Mouse (Mus musculus) cerebellum, adult 9-11 months (tissue): ENCODE measurements around the gene Rara.
"Not testable (repeated sequence)": the region's sequence is repeated elsewhere in the genome, so short reads cannot be mapped to it uniquely, and the experiment has no call there.

Experiments
- DNase-seq: peaks from one replicate; pipeline ENCODE4 v3.0.0; 2022

Gene Rara

DNA sequence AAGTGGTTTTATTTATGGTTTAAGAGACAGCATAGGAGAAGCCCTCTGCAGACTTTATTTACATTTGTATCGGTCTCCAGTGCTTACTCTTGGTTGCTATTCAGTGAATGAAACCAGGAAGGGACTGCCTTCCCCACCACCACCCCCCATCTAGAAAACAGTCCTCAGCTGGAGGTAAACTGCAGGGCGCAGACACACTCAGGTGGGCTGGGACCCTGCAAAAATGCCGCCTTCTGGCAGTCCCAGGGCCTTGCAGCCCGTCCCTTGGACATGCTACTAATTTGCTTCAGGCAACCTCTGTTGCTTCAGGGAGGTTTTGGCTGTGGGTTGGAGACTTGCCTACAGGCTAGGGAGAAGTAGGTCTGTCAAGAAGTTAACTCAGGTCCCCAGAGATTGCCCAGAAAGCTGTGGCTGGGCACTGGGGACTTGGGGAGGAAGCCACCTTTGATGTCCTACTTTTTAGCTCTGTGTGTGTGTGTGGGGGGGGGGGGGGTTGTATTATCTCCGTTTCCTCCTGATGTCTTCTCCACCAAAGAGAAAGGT lies 2.9 kb upstream of the Rara start:
- DNase-seq: no peak

- no peak for DNase-seq
Measured at GRCm38 (mm10) chr11:98925265-98925721, 2.3 kb upstream of the Rara start.

- peak; percentile 56 for DNase-seq
Measured at GRCm38 (mm10) chr11:98925868-98926311, 1.7 kb upstream of the Rara start.

DNA sequence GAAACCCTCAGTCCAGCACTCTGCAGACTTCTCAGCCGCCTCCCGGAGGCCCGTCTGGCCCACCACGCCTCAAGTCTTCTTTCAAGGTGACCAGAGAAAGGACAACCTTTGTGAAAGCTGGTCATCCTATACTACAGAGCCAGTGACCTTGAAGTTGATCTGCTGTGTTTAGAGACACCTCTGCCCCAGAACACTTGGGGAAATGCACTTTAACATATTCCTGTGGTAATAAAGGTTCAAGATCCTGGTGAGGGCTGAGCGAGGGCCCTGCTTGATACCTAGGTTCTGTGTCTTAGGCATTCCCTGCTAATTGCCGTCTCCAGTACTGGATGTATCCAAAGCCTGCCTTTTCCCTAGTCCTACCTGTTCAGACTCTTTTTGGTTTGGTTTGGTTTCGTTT lies 1.1 kb upstream of the Rara start:
- peak; percentile 23 for DNase-seq

- DNase-seq: peak; percentile 80
Measured at GRCm38 (mm10) chr11:98928186-98928893, 722 bp downstream of the Rara start.

DNA sequence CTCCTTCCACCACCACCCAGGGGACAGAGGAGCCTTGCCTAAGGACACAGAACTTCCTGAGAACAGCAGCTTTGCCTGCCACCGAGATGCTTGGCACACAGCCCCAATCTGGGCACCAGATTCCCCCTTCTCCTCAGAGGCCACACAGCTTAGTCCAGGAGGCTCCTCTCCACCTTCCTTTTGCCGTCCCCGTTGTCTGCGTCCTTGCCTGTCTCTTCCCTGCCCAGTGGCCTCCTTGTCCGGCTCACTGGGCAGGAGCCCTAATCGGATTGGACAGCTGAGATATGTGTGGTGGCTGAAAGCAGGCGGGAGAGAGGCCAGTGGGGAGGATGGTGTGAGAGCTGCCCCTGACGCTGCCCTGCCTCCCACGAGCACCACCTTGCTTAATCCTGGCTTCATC lies 1.9 kb downstream of the Rara start:
- DNase-seq: peak; percentile 87

DNA sequence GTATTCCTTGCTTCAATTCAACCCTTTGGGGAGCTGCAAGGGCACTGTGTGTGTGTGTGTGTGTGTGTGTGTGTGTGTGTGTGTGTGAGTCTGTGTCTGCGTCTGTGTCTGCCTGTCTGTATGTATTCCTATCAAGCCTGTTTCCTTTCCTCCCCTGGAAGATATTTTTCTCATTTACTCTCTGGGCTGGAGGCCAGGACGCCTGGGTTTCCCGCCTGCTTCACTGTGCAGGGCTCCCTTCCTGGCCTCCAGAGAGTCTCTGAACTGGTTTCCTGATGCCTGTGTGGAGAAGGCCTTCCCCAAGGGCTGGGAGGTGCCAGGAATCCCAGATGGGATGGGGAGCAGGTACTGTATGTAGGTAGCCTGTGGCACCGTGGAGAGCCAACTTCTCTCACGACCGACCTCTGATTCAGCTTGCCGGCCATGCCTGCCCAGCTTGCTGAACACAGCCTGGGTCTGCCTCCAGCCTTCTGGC lies 2.5 kb downstream of the Rara start:
- peak; percentile 92 for DNase-seq

DNA sequence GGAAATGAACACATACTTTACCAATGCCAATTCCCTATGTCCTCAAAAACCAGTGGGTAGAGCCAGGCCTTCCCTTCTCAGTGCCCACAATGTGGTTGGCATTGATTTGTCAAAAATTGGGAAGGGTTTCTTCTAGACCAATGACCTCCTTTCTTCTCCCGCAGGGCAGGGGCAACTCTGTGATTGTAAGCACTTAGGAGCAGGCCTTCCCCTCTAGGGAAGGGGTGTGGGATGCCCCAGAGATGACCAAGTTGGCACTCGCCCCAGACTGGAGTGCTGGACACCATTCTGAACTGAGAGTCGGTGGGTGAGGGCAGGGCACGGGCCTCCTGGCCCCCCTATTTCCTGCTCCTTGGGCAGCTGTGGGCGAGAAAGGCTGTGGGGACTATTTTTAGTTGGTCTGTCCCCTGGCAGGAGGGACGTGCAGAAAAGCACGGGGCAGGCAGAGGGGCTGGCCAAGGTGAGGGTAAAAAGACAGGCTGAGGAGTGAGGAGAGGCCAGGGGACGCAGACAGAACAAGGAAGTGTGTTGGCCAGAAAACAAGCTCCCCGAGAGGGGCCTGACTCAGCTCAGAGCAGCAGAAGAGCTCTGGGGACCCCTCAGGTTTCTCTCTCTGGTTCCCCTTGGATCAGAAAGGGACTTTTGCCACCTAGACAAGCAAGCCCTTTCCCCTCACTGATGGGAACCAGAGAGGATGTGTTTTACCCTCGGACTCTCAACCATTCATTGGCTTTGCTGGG lies 3.3 kb downstream of the Rara start:
- peak; percentile 74 for DNase-seq

DNA sequence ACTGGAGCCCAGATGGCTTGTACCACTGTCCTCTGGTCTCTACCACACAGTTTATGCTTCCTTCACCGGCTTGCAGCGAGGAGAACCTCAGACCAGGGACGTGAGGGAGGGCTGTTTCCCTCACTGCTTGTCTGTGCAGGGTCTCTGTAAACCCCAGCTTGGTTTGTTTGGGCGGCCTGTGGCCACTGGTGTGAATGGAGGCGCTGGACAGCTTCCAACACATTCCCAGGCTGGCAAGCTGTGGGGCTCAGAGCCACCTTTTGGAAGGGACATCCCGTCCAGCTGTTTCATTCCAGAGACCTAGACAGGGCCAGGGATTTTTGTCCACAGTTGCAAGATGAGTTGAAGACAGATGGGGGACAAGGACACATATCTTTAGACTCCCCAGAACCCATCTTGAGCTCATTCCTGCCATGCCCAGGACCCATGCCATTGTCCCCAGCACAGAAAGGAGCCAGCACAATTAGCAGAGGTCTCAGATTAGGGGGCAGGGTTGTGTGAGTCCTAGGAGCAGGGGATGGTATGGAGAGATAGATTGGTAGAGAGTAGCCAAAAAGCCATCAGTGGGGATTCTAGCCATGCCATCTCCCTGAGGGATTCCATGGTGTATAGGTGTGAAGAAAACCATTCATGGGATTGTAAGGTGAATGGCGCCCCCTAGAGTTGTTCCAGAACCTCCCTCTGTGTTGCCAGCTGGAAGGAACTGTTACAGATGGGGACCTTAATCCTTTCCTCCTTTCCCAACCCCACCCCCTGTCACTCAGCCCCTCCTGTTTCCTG lies 4.1 kb downstream of the Rara start:
- peak; percentile 69 for DNase-seq

- peak; percentile 60 for DNase-seq
Measured at GRCm38 (mm10) chr11:98932293-98933091, 4.9 kb downstream of the Rara start.

- DNase-seq: peak; percentile 91
Measured at GRCm38 (mm10) chr11:98933151-98933550, 5.5 kb downstream of the Rara start.

- DNase-seq: not testable (repeated sequence)
Measured at GRCm38 (mm10) chr11:98933847-98934246, 6.2 kb downstream of the Rara start.

DNA sequence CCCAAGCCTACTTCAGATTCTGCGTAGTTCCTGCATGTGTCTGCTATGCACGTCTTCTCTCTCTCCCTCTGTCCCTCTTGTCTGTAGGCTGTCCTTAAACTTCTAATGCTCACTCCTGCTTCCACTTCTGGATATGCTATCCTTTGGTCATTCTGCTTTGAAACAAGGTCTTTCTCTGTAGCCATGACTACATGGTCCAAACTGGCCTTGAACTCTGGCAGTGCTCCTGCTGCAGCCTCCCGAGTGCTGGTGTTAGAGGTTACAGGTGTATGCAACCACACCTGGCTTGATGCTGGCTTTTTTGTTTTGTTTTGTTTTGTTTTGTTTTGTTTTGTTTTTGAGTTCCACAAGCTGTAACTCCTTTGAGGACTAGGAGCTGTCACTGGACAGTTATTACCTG lies 6.7 kb downstream of the Rara start:
- no peak for DNase-seq

DNA sequence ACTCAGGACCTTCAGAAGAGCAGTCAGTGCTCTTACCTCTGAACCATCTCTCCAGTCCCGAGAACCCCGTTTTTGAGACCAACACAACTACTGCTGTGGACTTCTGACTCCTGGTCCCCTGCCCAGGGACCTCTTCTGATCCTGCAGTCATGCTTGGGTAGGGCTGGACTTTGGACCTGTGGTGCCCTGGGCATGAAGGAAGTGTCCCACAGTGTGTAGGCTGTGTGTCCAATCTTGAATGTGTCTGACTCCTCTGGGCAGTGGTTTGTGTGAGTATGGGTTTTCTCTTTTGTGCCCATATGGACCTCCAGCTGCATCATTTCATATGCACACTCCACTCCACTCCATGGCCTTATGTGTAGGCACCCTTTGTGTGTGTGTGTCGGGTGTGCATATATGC lies 7.5 kb downstream of the Rara start:
- DNase-seq: peak; percentile 42

- DNase-seq: peak; percentile 47
Measured at GRCm38 (mm10) chr11:98936170-98936569, 8.6 kb downstream of the Rara start.

DNA sequence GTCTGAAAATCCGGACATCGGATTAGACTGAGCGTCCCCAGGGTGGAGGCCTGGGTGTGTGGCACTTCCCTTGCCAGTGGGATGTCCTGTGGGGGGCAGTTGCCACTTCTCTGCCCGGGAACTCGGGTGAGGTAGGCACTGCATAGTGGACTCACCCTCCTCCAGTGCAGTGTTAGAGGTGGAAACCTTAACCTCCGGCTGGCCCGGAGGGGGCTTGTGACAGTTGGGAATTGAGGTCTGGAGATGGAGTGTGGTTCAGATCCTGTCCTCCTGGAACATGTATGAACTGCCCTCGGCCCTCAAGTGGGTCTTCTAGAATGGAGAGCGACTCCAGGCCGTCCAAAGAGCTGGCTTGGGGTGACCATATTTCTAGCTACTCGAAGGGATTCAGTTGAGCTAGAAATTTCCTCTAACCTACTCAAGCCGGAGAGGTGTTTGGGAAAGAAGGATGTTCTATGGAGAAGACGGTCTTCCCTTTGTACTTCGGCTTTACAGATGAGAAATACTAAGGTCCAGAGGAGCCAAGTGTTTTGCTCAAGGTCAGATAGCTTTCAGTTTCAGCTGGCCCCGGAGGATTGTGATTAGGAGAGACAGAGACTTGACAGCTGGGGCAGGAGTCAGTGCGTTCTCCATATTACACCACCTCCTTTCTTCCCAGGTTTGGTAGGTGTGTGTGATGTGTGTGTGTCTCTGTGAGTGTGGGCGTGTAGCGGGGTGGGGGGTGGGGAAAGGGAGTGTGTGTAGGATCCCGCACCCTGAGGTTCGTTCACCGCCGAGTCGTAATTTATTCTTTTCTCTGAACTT lies 9.2 kb downstream of the Rara start:
- peak; percentile 60 for DNase-seq

- peak; percentile 84 for DNase-seq
Measured at GRCm38 (mm10) chr11:98937410-98937913, 9.8 kb downstream of the Rara start.

GRCm38 (mm10) chr11:98937914-98938694 lies 10.5 kb downstream of the Rara start:
- DNase-seq: no peak

DNA sequence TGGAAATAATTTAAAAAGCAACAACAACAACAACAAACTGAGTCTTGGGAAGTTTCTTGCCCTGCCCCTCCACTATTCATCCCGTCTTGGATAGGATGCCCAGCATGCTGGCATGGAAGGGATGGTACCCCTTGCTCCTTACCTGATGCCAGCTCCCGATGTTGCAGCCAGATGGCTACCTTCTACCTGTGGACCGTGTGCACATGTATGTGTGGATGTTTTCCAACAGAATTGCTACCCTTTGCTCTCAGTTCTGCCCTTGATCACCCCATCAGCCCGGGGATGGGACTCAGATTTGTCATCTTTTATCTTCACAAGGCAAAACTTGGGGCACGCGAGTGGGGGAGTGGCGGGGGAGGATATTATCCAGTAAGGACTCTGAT lies 11.1 kb downstream of the Rara start:
- peak; percentile 68 for DNase-seq
